Mouse (Mus musculus): Measurements from ENCODE around the gene Acvr1c.
A peak's percentile ranks its signal among the peaks of the same experiment; 100 is the strongest.

- TF ChIP-seq CTCF (IDR thresholded peaks at IDR 0.05; ENCODE audit: borderline replicate concordance, insufficient read depth, low read depth, low read length): peak; percentile 68
- TF ChIP-seq POLR2A (IDR thresholded peaks at IDR 0.05; ENCODE audit: borderline replicate concordance, insufficient read depth, low read length): no peak
Observed at GRCm38 (mm10) chr2:58324118-58324901, 33.4 kb downstream of the Acvr1c start.

Data from cerebellum, adult 2 months (tissue).